Mouse (Mus musculus): Measurements from ENCODE around the gene Dennd2a. TPM values are rescaled to one million over a fixed set of nuclear protein-coding genes. Genes with fewer than 3 reads are reported as not detected.
"Not testable (repeated sequence)": the region's sequence is repeated elsewhere in the genome, so short reads cannot be mapped to it uniquely, and the experiment has no call there.

Gene Dennd2a
- total RNA-seq, 2 experiments from 2014 or later = 33.3 to 33.6 TPM

DNA sequence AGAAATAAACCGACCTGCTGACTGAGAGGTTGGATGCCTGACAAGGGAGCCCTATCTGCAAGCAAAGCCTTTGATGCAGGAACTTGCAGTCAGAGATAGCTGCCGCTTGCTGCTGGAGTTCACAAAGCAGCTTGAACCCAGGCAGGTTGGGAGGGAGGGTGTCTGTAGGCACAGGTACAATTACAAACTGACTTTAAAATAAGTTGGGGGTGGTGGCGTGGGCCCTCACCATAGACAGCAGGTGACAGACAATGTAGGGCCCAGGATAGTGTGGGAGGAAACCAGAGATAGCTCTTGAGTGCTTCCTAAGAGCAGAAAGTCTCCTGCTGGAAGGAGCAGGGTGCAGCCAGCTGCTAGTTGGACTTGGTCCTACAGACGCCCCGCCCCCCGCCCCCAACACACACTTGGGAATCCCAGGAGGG is 134.5 kb downstream of the Dennd2a start:
- no peak for DNase-seq (ENCODE audit: low spot score in 2 of 2)

DNA sequence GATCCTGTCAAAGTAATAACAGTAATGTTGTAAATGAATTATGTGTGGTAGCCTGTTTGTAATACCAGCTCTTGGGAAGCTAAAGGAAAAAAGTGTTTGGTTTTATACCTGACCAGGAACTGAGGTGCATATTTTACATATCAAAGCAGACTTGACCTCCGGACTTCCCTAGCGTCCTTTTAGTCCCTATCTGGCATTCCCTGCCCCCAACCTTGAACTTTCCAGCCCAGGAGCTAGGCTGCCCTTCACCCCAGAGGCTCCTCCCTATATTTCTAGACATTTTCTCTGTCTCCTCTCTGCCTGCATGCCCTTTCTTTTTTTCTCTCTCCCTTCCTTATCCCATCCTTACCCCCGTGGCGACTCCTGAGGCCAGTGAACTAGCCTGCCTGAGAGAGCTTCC is 136.8 kb downstream of the Dennd2a start:
- DNase-seq (ENCODE audit: low spot score in 2 of 2) = no peak

DNA sequence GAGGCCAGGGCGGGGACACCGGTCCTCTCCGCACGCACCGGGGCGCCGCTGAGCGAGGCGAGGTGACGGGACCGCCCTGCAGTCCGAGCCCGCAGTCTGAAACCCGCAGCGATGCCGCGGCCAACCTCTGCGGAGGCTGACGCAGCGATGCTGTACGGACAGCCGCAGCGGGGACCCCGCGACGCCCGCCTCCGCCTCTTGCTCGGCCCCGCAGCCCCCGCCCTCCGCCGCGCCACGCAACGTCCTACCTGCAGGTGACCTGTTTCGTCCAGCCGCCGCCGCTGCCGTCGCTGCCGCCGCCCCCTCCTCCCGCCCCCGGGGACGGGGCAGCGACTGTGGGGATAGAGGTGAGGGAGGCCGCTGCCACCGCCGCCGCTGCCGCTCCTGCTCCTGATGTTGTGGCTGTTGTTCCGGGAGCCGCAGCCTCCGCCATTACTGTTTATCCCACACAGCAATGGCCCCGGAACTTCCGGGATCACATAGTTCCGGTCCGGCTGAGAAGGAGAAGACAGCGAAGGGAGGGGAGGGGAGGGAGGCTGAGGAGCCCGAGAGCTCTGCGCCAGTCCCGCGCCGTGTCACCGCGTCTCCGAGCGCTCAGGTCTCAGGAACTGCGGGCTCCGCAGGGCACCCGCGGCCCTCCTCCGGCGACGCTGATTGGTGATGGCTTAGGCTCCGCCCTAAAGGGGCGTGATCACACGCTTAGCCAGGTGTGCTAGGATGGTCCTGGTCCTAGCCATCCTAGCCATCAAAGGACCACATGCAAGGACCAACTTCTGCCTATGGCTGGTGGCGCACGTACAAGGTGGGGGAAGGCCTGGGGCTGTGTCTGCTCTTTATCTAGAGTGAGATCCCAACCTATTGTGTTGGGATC is 137.6 kb downstream of the Dennd2a start, which contains the start of gene Mkrn1:
TSS of gene Mkrn1 (minus strand) at position 612 of the 871 bp plus-strand sequence.
- DNase-seq (ENCODE audit: low spot score in 2 of 2) = peak; percentile 74 to 82

DNA sequence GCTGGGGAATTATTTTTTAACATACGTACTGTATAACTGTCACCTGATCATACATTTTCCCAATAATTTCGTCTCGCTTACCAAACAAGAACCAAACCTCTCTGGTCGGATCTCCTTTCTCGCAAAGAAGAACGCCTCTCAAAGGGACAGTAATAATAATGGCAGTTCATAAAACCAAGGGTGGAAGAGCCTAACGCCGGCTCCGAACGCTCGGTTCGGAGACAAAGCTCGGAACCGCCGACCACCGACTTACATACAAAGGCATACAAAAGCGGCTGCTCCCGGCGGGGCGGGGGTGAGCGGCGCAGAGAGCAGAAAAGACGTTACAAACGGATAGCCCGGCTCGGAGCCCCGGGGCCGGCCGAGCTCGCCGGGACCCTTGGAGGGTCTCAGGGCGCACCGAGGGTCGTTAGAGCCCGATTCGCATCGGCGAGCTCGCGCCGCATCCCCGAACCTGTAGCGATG is 138.2 kb downstream of the Dennd2a start:
- DNase-seq (ENCODE audit: low spot score in 2 of 2) = no peak

DNA sequence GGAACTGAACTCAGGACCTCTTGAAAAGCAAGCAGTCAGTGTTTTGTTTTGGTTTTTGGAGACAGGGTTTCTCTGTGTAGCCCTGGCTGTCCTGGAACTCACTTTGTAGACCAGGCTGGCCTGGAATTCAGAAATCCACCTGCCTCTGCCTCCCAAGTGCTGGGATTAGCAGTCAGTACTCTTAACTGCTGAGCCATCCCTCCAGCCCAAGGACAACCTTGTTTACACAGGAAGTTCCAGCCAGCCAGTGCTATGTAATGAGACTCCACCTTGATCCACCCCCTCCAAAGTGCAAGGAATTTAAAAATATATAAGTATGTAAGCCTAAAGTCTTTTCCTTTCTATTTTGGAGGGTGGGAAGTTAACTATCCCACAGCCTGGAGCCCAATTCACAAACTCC is 141.0 kb downstream of the Dennd2a start:
- not testable (repeated sequence) for DNase-seq (ENCODE audit: low spot score in 2 of 2)

DNA sequence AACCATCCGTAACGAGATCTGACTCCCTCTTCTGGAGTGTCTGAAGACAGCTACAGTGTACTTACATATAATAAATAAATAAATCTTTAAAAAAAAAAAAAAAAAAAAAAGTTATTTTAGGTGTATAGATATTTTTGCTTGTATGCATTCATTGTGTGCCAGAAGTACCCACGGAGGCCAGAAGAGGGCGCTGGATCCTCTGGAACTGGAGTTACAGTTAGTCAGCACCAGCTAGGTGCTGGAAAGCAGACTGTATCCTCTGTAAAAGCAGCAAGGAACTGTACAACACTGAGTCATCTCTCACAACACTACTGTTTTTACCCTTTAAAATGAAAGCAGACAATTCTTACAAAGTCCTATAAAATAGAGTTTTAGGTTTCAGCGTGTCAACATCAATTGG is 141.9 kb downstream of the Dennd2a start:
- DNase-seq (ENCODE audit: low spot score in 2 of 2) = peak; percentile 73 to 78

DNA sequence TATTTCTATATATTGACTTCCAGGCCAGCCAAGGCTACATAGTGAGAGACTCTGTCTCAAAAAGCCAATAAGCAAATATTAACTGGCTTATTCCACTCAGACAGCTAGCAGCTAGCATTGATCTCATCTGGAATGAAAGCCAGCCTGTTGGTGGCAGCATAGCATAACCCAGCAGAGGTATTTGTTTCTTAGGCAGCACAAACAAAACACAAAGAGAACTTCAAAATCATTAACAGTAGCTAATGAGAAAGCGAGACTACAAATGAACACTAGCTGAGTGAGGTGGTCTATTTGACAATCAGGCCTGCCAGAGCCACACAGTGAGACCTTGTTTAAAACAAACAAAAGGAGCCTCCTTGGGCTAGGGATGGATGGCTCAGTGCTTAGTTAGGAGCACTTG is 143.6 kb downstream of the Dennd2a start:
- DNase-seq (ENCODE audit: low spot score in 2 of 2) = peak in 1 of 2 experiments; percentile 33

Other genes with a start within 250 kb of the Dennd2a start
- 10 to 100 TPM; 74.6 to 85.4 TPM for gene Slc37a3, start 180.2 kb downstream of the Dennd2a start, total RNA-seq (2021)
- not detected for gene Rab19, start 176.7 kb downstream of the Dennd2a start, total RNA-seq (2021)
- gene Mkrn1, start 137.4 kb downstream of the Dennd2a start, total RNA-seq (2021) = 100 to 1,000 TPM; 163 to 165 TPM
- gene Adck2, start 16.0 kb upstream of the Dennd2a start, total RNA-seq (2021) = 10 to 100 TPM; 26.4 to 28.1 TPM
- not detected for gene Gm42420, start 27.9 kb upstream of the Dennd2a start, total RNA-seq (2021)
- 100 to 1,000 TPM; 183 to 201 TPM for gene Ndufb2, start 34.7 kb upstream of the Dennd2a start, total RNA-seq (2021)
- 10 to 100 TPM; 85.5 to 88.4 TPM for gene Braf, start 167.6 kb upstream of the Dennd2a start, total RNA-seq (2021)

Measured in layer of hippocampus, postnatal 10 days (tissue).